Mouse (Mus musculus): ENCODE data around the gene Rpp30. TPM values are rescaled to one million over a fixed set of nuclear protein-coding genes. Genes with fewer than 3 reads are reported as not detected.

Rpp30 gene
- polyA plus RNA-seq, 1 experiment = not detected

DNA sequence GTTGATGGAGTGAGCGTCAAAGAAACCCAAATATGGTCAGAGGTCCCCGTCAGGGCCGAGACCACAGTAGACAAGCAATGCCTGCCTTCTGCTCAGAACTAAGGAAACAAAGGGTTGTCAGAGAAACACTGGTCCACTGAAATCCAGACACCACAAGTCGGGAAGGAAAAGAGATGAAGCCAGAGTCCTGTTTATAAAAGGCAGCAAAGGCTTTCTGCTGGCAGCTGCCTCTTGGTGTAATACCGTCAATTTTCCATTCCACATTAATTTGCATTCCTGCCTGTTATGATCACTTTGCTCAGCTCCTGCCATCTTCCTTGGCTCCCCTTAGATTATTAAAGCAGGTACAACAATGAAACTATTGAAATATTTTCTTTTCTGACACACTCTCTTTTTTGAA lies 50.2 kb downstream of the Rpp30 start:
- Histone ChIP-seq H3K4me3 (ENCODE audit: insufficient read depth, low read depth, low read length) (no peak overlapping the region), H3K27ac (ENCODE audit: insufficient read depth, low read depth, low read length) (no peak overlapping the region), H3K4me1 (ENCODE audit: control insufficient read depth, insufficient read depth, low read length) (no peaks in the 10 kb centered on the region)
- WGBS = 31% methylated on average over 5 of the region's 5 CpGs
- TF ChIP-seq CTCF (IDR thresholded peaks at IDR 0.05; ENCODE audit: insufficient read depth, low read depth, low read length) (no peak), POLR2A (IDR thresholded peaks at IDR 0.05; ENCODE audit: insufficient read depth, low read depth, low read length) (no peak)

DNA sequence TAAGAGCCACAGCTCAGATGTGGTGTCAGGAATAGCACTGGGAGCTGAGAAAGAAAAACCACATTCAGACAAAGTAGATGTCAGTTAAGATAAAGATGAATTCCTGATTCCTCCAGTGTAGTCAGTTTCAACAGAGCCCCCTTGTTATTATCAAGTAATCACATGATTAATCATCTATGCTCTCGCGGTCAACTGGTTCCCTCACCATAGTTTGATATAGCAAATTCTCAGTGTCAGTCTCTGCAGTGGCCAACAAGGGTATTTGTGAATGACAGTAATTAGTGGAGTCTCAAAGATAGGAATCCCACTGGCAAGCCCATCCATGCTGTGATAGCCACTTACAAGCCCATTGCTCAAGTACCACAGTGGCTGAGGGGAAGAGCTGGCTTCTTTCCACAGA lies 60.1 kb downstream of the Rpp30 start:
- TF ChIP-seq POLR2A (IDR thresholded peaks at IDR 0.05; ENCODE audit: insufficient read depth, low read depth, low read length) (no peak), CTCF (IDR thresholded peaks at IDR 0.05; ENCODE audit: insufficient read depth, low read depth, low read length) (no peak)
- H3K4me3 ChIP-seq (ENCODE audit: insufficient read depth, low read depth, low read length) = no peak overlapping the region
- 69% methylated on average over 2 of the region's 2 CpGs for whole genome bisulfite sequencing
- H3K27ac ChIP-seq (ENCODE audit: insufficient read depth, low read depth, low read length) = no peak overlapping the region
- no peaks in the 10 kb centered on the region for H3K4me1 ChIP-seq (ENCODE audit: control insufficient read depth, insufficient read depth, low read length)

DNA sequence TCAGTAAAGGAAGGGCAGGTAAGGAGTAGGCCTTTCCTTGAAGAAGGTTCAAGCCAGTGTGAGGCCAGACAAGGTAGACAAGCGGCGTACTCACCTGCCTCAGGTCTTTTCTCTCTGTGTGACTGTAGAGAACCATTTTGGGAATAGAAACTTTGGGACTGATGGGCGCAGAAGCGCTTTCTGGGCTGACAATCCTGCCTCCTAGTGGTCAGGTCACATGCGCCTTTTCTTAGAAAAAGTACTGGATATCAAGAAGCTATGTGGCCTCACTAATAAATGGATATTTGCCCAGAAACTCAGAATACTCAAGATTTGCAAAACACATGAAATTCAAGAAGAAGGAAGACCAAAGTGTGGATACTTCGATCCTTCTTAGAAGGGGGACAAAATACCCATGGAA lies 65.1 kb downstream of the Rpp30 start:
- 93% methylated on average over 6 of the region's 6 CpGs for WGBS
- no peaks in the 10 kb centered on the region for H3K4me1 ChIP-seq (ENCODE audit: control insufficient read depth, insufficient read depth, low read length)
- no peak for TF ChIP-seq POLR2A (IDR thresholded peaks at IDR 0.05; ENCODE audit: insufficient read depth, low read depth, low read length)
- no peak for TF ChIP-seq CTCF (IDR thresholded peaks at IDR 0.05; ENCODE audit: insufficient read depth, low read depth, low read length)
- no peak overlapping the region for H3K4me3 ChIP-seq (ENCODE audit: insufficient read depth, low read depth, low read length)
- no peak overlapping the region for H3K27ac ChIP-seq (ENCODE audit: insufficient read depth, low read depth, low read length)

DNA sequence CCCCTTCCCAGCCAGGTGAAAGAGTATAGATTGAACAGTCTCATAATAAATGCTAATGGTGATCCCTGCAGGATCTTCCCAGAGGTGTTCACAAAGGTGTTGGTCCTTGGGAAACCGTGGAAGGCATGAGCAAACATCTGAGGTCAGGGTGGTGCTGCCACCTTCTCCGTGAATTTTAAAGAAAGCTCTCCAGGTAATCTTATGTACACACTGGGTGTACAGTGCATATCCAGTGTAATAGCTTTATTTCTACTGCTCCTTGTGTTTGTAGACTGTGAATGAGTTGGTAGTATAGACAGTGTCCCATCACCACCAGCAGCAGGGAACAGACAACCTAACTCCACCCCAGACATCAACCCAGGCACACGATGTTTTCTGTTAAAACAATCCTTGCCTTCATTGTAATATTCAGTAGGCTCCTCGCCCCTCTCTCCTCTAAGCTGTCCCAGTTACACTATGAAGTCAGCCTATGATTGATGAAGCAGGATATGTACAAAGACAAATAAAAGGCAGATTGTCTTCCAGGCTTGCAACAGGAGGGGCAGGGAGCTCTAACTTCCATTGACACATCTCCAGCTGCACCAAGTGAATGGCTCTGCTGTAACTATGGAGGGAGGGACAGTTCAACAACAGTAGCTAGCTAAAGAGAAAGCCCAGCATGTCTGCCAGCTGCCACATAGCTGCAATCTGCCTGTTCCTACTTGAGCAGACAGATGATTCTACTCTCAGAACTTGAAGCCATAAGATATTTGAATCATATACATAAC lies 66.9 kb downstream of the Rpp30 start:
- no peak overlapping the region for H3K4me3 ChIP-seq (ENCODE audit: insufficient read depth, low read depth, low read length)
- no peaks in the 10 kb centered on the region for H3K4me1 ChIP-seq (ENCODE audit: control insufficient read depth, insufficient read depth, low read length)
- WGBS = 58% methylated on average over 4 of the region's 4 CpGs
- TF ChIP-seq CTCF (IDR thresholded peaks at IDR 0.05; ENCODE audit: insufficient read depth, low read depth, low read length) (no peak), POLR2A (IDR thresholded peaks at IDR 0.05; ENCODE audit: insufficient read depth, low read depth, low read length) (no peak)
- H3K27ac ChIP-seq (ENCODE audit: insufficient read depth, low read depth, low read length) = no peak overlapping the region

Other genes starting within 250 kb of the Rpp30 start
- not detected in 2 replicates for gene Htr7, start 26.2 kb upstream of the Rpp30 start, polyA plus RNA-seq (2012; ENCODE audit: insufficient read depth, insufficient read length, low replicate concordance, missing spikeins)
- gene Ankrd1, start 36.4 kb downstream of the Rpp30 start, polyA plus RNA-seq (2012; ENCODE audit: insufficient read depth, insufficient read length, low replicate concordance, missing spikeins) = not detected in 2 replicates

Data from olfactory bulb, adult 2 months (tissue).